Mouse (Mus musculus) neural tube, embryonic 12.5 days (tissue): Measurements from ENCODE around the gene Ackr4. TPM values are rescaled to one million over a fixed set of nuclear protein-coding genes. Genes with fewer than 3 reads are reported as not detected.

Experiments
- ATAC-seq: fragments of 200-750 bp; cut with Nextera tagmentation; 2 replicates; pipeline ENCODE4 v1.8.0; 2017; ENCODE audit warnings: low read depth, mild to moderate bottlenecking, moderate TSS enrichment, moderate library complexity; ENCODE audit not compliant: low FRiP score
- H3K27ac ChIP-seq: fragments of 300-500 bp; sonication (generic); 2 replicates; pipeline ENCODE4 v1.5.1; 2016
- H3K27me3 ChIP-seq: fragments of 300-500 bp; sonication (generic); replicated peaks from 2 replicates; pipeline ENCODE4 v1.6.1; 2016; ENCODE audit warnings: mild to moderate bottlenecking
- H3K36me3 ChIP-seq: fragments of 300-500 bp; sonication (generic); 2 replicates; pipeline ENCODE4 v1.6.1; 2016; ENCODE audit warnings: mild to moderate bottlenecking
- H3K4me1 ChIP-seq: fragments of 300-500 bp; sonication (generic); 2 replicates; pipeline ENCODE4 v1.6.1; 2016
- H3K4me2 ChIP-seq: fragments of 300-500 bp; sonication (generic); replicated peaks from 2 replicates; pipeline ENCODE4 v1.6.1; 2016; ENCODE audit warnings: mild to moderate bottlenecking
- H3K4me3 ChIP-seq: fragments of 300-500 bp; sonication (generic); 2 replicates; pipeline ENCODE4 v1.5.1; 2016
- H3K9ac ChIP-seq: fragments of 300-500 bp; sonication (generic); 2 replicates; pipeline ENCODE4 v1.6.1; 2016; ENCODE audit warnings: mild to moderate bottlenecking
- H3K9me3 ChIP-seq: fragments of 300-500 bp; sonication (generic); 2 replicates; pipeline ENCODE4 v1.6.1; 2016; ENCODE audit warnings: mild to moderate bottlenecking
- WGBS: fragments of 180-500 bp; shearing (Covaris S2); methylation state at CpG from one replicate; pipeline ENCODE4 v1.1.7; 2016; 5-methylcytosine and 5-hydroxymethylcytosine counted together
- polyA plus RNA-seq: library from polyadenylated mRNA; unstranded; fragments of >200 nt; fragmentation: Nextera tagmentation; extraction: Ambion mirVana; gene quantifications from 2 replicates; pipeline ENCODE4 v1.2.1, GENCODE M21; 2016

The Ackr4 gene
- polyA plus RNA-seq, 1 experiment from 2014 or later = 0.48 TPM

DNA sequence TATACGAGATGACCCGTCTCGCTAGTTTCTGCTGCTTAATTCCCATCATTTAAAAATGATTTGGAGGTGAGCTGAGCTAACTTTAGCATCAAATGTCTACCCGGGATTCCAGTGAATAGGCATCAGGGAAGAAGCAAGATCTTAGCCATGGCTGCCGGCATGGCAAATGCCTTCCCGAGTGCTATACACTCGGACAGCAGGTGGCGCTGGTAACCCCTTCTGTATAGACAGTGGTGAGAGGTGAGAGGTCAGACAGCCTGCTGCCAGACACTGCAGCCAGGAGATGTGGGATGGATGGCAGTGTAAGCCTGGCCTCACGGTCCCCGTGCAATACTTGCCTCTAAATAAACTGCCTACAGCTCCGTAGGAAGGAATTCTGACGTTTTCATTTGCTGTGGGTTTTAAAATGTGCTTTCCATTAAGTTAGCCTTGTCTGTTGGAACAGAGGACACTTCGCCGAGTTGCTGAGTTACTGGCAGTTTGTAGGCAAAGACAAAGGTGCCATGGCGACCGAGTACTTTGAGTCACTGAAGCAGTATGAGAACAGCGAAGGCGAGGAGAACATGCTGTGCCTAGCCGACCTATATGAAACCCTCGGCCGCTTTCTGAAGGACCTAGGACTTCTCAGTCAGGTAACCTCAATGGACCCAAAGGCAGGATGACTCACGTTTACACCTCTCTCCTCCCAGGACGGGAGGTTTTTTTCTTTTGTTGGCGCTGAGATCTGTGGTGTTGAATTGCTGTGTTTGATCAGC is 91.3 kb downstream of the Ackr4 start:
- no peaks in the 10 kb centered on the region for H3K27me3 ChIP-seq
- no peak overlapping the region for H3K4me2 ChIP-seq
- no peak for ATAC-seq
- no peaks in the 10 kb centered on the region for H3K4me1 ChIP-seq
- 47% methylated on average over 24 of the region's 24 CpGs for WGBS
- H3K36me3 ChIP-seq = peaks cover 15% of the 10 kb centered on the region; the same call in 1 of the 2 replicates
- H3K9me3 ChIP-seq = no peaks in the 10 kb centered on the region
- H3K9ac ChIP-seq = no peak overlapping the region
- no peak overlapping the region for H3K27ac ChIP-seq
- no peak overlapping the region for H3K4me3 ChIP-seq

DNA sequence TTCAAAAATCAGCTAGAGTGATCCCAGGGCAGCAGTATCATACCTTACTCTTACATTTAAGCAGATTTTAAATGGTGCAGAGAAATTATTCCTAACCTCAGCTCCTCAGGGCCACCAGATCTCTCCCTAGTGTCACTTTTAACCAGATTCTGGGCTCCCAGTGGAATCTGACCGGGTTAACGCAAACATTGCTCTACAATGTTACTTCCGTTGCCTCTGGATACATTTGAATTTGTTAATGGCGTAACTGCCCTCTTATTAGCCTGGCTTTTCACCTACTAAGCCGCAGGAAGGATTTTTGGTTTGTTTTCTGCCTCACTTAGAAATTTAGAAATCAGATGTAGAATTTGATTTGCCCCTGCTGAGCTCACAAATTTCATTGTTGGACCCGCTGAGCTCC is 92.0 kb downstream of the Ackr4 start:
- Histone ChIP-seq H3K9me3 (no peaks in the 10 kb centered on the region), H3K4me2 (no peak overlapping the region), H3K27ac (no peak overlapping the region), H3K36me3 (peaks cover 15% of the 10 kb centered on the region; the same call in 1 of the 2 replicates), H3K4me1 (no peaks in the 10 kb centered on the region), H3K27me3 (no peaks in the 10 kb centered on the region), H3K4me3 (no peak overlapping the region), H3K9ac (no peak overlapping the region)
- ATAC-seq = no peak
- 74% methylated on average over 6 of the region's 6 CpGs for WGBS

DNA sequence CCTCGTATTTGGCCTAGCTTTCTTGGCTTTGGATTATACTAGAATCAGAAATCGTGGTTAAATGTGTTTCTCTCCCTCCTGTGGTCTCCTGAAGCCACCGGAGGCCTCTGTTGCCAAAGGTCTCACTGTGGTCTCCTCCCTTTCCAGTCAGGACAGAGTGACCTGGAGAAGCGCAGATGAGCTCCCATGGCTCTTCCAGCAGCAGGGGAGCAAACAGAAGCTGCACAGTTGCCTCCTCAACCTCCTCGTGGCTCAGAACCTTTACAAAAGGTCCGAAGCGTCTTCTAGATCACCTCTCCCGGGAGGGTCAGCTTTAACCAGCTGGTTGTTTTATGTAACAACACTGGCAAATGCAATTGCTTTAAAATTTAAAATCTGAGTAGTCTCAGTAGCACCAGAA is 92.5 kb downstream of the Ackr4 start:
- ATAC-seq = no peak
- H3K27ac ChIP-seq = no peak overlapping the region
- H3K9me3 ChIP-seq = no peaks in the 10 kb centered on the region
- WGBS = 84% methylated on average over 8 of the region's 8 CpGs
- H3K4me2 ChIP-seq = no peak overlapping the region
- H3K4me1 ChIP-seq = no peaks in the 10 kb centered on the region
- peaks cover 15% of the 10 kb centered on the region; the same call in 1 of the 2 replicates for H3K36me3 ChIP-seq
- no peak overlapping the region for H3K9ac ChIP-seq
- no peak overlapping the region for H3K4me3 ChIP-seq
- no peaks in the 10 kb centered on the region for H3K27me3 ChIP-seq

Other genes with a start within 250 kb of the Ackr4 start
- gene Nphp3, start 124.4 kb downstream of the Ackr4 start, polyA plus RNA-seq = 5.6 and 6.2 TPM in 2 replicates
- gene Gm28305, start 86.3 kb downstream of the Ackr4 start, polyA plus RNA-seq = not detected in 2 replicates
- gene Uba5, start 63.8 kb downstream of the Ackr4 start, polyA plus RNA-seq = 61.1 and 63.5 TPM in 2 replicates
- 9.0 and 9.2 TPM in 2 replicates for gene Acad11, start 63.6 kb downstream of the Ackr4 start, polyA plus RNA-seq
- 19.3 and 20.0 TPM in 2 replicates for gene Dnajc13, start 136.0 kb upstream of the Ackr4 start, polyA plus RNA-seq
- gene Acpp, start 210.8 kb upstream of the Ackr4 start, polyA plus RNA-seq = 0.27 TPM in 1 of 2 replicates, not detected in the other